Mouse (Mus musculus) thymus, adult 2 months (tissue): ENCODE measurements around the gene Gdpd4.

Experiments
- CTCF ChIP-seq: fragments of 200-500 bp; IDR thresholded peaks from 2 replicates; pipeline ENCODE4 v1.5.1; 2012; ENCODE audit warnings: mild to moderate bottlenecking, control low read depth, low read length, moderate library complexity, borderline replicate concordance; ENCODE audit not compliant: control insufficient read depth, poor library complexity, insufficient read depth; ENCODE audit errors: extremely low read depth
- POLR2A ChIP-seq: fragments of 200-500 bp; IDR thresholded peaks from 2 replicates; pipeline ENCODE4 v1.6.1; 2012; ENCODE audit warnings: mild to moderate bottlenecking, low read length, control low read depth, moderate library complexity; ENCODE audit not compliant: control insufficient read depth, poor library complexity, insufficient read depth; ENCODE audit errors: extremely low read depth

DNA sequence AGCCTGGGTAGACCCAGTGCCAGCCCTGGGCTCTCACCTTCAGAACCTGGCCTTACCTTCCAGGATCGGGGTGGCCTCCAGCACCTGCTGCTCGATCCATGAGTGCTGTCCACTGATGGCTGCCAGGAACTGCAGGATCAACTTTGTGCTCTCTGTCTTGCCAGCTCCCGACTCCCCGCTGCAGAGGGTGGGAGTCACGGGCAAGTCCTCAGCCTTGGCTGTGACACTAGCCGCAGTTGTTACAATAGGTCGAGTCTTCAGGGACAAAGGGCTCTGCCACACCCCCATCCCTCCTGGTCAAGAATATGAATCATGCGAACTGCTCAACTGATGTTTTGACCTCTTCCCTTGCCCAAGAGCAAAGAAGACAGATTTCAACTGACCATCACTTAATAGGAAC is 177.8 kb downstream of the Gdpd4 start:
- TF ChIP-seq CTCF (no peak), POLR2A (no peak)
